Mouse (Mus musculus) brain, embryonic 18.5 days (tissue): ENCODE data around the gene Prr36.

ENCODE experiments used
- DNase-seq: peaks from one replicate; pipeline ENCODE4 v3.0.0-alpha.2; 2012; ENCODE audit warnings: low read depth, low spot score

Gene Prr36

DNA sequence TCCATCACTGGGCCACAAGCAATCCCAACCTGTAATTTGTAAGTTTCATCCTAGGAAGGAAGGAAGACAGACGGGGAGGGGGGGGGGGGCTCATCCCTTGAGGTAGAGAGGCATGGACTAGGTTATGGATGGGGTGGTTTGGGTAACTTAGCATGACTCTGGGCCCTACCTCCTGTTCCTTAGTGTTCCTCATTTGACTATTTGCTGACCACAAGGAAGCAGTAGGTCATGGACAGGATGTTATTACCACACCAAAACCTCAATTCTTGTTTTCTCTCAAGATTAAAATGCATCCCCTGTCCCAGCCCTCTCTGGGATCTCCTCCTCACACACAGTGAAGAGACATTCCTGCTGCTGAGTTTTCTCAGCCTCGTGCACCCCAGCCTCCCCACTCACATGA, 15.9 kb downstream of the Prr36 start:
- no peak for DNase-seq

GRCm38 (mm10) chr8:4193588-4193894, 23.7 kb downstream of the Prr36 start:
- no peak for DNase-seq

GRCm38 (mm10) chr8:4192807-4193587, 24.3 kb downstream of the Prr36 start:
- no peak for DNase-seq

DNA sequence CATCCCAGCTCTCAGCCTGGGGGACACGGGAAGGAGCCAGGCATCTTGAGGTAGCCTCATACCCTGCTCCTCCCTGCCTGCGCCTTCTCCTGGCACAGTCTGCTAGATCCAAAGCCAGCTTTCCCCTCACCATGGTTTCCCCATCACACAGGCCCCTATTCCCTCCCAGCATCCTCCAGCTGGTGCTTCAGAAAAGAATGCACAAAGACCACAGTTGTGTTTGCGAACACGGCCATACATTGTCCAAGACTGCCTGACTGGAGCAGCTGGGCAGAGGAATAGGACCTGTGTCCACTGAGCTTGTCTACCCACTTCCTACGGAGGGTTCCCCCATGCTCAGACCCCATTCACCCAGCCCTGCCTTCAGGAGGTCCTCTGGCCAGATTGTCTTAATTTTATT, 25.0 kb downstream of the Prr36 start:
- no peak for DNase-seq

GRCm38 (mm10) chr8:4189031-4189722, 28.1 kb downstream of the Prr36 start:
- DNase-seq: no peak

DNA sequence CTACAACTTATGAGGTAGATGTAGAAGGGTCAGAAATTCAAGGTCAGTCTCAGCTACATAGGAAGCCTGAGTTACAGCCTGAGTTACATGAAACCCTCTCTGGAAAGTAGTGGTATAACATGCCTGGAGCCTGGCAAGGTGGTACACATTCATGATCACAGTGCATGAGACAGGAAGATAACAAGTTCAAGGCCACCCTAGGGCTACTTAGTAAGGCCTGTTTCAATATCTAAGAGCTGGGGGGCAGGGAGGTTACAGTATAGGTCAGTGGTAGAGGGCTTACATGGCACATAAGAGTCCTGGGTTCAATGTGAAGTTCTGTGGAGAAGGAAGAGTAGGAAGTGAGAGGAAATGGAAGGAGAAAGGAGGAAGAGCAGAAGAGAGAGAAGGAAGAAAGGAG, 28.7 kb downstream of the Prr36 start:
- DNase-seq: no peak

- DNase-seq: no peak
Observed at GRCm38 (mm10) chr8:4186151-4186550, 31.1 kb downstream of the Prr36 start.

GRCm38 (mm10) chr8:4183409-4183808, 33.9 kb downstream of the Prr36 start:
- no peak for DNase-seq

DNA sequence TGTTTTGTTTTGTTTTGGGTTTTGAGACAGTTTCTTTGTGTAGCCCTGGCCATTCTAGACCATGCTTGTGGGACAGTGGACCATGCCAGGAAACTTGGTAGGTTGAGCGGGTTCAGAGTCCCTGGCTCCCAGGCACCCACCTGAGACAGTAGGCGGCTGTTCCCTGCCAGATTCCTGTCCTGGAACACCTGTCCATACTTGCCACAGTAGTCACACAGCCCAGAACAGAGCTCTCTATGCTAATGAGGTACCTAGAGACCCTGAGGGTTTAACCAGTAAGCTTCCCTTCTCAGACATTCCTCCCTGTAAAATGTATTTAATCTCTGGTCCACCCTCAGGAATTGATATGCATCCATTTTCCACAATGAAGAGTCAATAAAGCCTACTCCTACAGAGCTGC, 43.2 kb downstream of the Prr36 start:
- no peak for DNase-seq

DNA sequence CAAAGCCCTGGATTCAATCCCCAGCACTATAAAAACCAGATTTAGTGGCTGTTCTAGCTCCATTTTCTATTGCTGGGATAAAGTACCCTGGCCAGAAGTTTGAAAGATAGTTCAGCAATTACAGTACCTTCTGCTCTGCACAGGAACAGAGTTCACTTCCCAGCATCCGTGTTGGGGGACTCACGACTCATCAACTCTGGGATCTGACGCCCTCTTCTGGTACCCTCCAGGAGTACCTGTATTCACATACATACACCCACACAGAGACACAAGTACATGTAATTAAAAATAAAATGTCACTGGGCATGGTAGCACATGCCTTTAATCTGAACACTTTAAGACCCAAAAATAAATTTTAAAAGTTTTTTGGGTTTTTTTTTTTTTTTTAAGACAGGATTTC, 44.8 kb downstream of the Prr36 start:
- DNase-seq: no peak

DNA sequence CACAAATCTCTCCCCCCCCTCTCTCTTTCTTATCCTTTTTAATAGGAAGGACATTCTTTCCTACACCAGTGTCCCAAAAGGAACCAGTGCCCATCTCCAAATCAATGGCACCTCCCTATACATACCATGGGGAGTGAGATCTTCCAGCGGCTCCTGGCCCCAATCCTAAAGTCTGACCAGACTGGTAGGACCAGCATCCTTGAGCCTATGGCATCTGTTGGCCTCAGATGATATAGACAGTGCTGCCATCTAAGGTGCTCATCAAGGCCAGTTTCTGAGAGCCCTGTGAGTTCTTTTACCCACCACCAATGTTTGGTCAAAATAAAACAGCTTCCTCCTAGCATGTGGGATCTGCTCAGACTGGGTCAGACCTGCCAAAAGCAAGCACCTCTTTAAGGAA, 49.3 kb downstream of the Prr36 start:
- no peak for DNase-seq

GRCm38 (mm10) chr8:4166881-4167525, 50.3 kb downstream of the Prr36 start:
- no peak for DNase-seq

DNA sequence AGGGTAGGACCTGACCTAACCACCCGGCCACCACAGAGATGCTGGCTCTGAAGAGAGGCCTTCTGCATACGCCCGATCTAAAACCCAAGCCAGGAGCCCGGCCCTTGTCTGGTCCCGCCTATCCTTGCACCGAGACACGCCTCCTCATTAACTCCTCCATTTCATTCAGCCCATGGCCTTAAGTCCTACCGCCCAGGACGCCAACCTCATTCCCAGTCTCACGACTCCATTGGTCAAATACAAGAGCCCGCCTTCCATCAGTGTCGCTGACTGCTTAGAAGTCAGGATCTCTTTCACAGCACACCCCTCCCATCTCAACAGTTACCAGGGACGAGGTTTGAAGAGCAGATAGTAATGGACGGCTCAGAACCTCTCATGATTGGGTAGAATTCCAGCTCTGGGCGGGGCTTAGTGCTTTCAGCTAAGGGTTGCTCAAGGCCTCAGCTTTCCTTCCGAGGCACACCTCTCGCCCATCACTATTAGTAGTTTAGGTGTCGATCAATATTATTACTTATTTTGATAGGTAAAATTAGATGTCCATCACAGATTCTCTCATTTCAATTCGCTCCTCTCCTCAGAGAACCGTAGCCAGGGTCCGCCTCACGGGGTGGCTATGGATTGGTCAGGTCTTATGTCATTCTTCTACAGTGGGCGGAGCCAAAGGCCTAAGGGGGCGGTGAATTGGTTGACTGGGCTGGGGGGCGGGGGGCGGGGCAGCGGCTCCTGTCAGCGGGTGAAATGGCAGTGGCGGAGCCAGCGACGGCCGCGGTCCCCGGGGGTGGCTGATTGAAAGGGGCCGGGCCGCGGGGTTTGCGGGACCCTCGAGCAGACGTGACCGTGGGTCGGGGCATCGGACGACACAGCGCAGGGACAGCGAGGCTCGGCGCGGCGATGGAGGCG, 51.2 kb downstream of the Prr36 start, which contains the start of gene Evi5l:
Evi5l (plus strand) TSS at position 716 of the 900 bp plus-strand sequence.
- DNase-seq: peak; percentile 100

GRCm38 (mm10) chr8:4165176-4165851, 51.9 kb downstream of the Prr36 start:
- DNase-seq: no peak

DNA sequence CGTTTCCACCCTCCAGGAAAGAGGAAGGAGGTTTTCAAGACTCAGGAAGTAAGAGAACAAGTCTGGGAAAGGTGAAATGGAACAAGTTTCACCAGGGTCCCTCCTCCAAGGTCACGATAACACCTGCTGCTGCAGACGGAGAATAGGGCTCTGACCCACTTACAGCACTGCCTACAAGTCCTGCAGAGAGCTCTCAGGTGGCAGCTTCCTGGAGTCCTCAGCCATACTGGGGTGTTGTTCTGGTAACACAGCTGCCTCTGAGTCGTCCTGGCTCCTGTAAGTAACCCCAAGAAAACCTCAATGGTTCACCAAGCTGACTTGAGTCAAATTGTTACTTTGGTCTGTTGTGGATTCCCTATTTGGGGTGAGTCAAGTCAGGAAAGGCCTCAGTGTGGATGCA, 54.5 kb downstream of the Prr36 start:
- DNase-seq: no peak
